Mouse (Mus musculus) embryo, embryonic 10 days (tissue): ENCODE results near the gene Cog4.
"Not testable (repeated sequence)": the region's sequence is repeated elsewhere in the genome, so short reads cannot be mapped to it uniquely, and the experiment has no call there.

Source experiments
- DNase-seq: peaks from one replicate; pipeline ENCODE4 v3.0.0-alpha.2; 2015; ENCODE audit warnings: low spot score

Cog4 gene

GRCm38 (mm10) chr8:110921492-110922230 is 75.3 kb downstream of the Cog4 start:
- DNase-seq = peak; percentile 90

- DNase-seq = no peak
These were observed 79.3 kb downstream of the Cog4 start for GRCm38 (mm10) chr8:110925691-110926140.

DNA sequence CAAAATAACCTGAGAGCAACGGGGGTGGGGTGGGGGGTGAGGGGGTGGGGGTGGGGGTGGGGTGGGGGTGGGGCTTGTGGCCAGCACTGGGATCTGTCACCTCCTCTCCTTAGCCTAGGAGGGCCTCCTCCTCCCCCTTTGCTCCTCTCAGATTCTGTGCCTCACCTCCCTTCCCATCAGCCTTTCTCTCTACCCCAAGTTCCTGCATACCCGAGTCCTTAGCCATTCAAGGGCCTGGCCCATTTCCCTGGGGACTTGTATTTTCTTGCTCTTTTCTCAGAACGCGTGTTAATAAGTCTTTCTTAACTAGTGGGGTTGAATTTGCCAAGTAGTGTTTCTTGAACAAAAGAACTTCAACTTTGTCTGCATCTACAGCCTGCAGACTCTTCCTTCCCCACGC is 80.3 kb downstream of the Cog4 start:
- DNase-seq = no peak

- no peak for DNase-seq
These were observed 82.0 kb downstream of the Cog4 start for GRCm38 (mm10) chr8:110928435-110928834.

- DNase-seq = no peak
These were observed 82.7 kb downstream of the Cog4 start for GRCm38 (mm10) chr8:110929066-110929465.

GRCm38 (mm10) chr8:110929672-110930071 is 83.3 kb downstream of the Cog4 start:
- DNase-seq = not testable (repeated sequence)

GRCm38 (mm10) chr8:110931176-110931939 is 85.0 kb downstream of the Cog4 start:
- DNase-seq = peak; percentile 32
